Mouse (Mus musculus): Measurements from ENCODE around the gene Tle6. TPM values are rescaled to one million over a fixed set of nuclear protein-coding genes. Genes with fewer than 3 reads are reported as not detected.

The Tle6 gene
- polyA plus RNA-seq, 1 experiment, result 31.0 TPM

- no peak for DNase-seq (ENCODE audit: low read depth)
These were observed 59.1 kb downstream of the Tle6 start for GRCm38 (mm10) chr10:81541803-81542202.

GRCm38 (mm10) chr10:81541363-81541762, 59.5 kb downstream of the Tle6 start:
- no peak for DNase-seq (ENCODE audit: low read depth)

Other genes starting within 250 kb of the Tle6 start
- gene Mfsd12, start 243.6 kb downstream of the Tle6 start, polyA plus RNA-seq (2012; rRNA removed), result 29.8 and 39.5 TPM in 2 replicates
- 1.7 and 2.0 TPM in 2 replicates for gene 4930404N11Rik, start 235.3 kb downstream of the Tle6 start, polyA plus RNA-seq (2012; rRNA removed)
- 48.7 and 59.7 TPM in 2 replicates for gene Fzr1, start 222.6 kb downstream of the Tle6 start, polyA plus RNA-seq (2012; rRNA removed)
- 93.9 and 96.3 TPM in 2 replicates for gene Dohh, start 216.6 kb downstream of the Tle6 start, polyA plus RNA-seq (2012; rRNA removed)
- gene Gm48551, start 216.6 kb downstream of the Tle6 start, polyA plus RNA-seq (2012; rRNA removed), result 3.3 and 4.2 TPM in 2 replicates
- 3.1 and 5.6 TPM in 2 replicates for gene Gm48552, start 212.1 kb downstream of the Tle6 start, polyA plus RNA-seq (2012; rRNA removed)
- gene Smim24, start 208.0 kb downstream of the Tle6 start, polyA plus RNA-seq (2012; rRNA removed), result 28.6 and 32.6 TPM in 2 replicates
- gene Nfic, start 145.4 kb downstream of the Tle6 start, polyA plus RNA-seq (2012; rRNA removed), result 33.6 and 61.6 TPM in 2 replicates
- gene Celf5, start 118.4 kb downstream of the Tle6 start, polyA plus RNA-seq (2012; rRNA removed), result 0.27 and 0.67 TPM in 2 replicates
- 115 and 131 TPM in 2 replicates for gene Ncln, start 104.7 kb downstream of the Tle6 start, polyA plus RNA-seq (2012; rRNA removed)
- gene S1pr4, start 100.9 kb downstream of the Tle6 start, polyA plus RNA-seq (2012; rRNA removed), result 2.8 and 3.5 TPM in 2 replicates
- 3.3 and 4.7 TPM in 2 replicates for gene Gna15, start 76.8 kb downstream of the Tle6 start, polyA plus RNA-seq (2012; rRNA removed)
- gene Gna11, start 55.9 kb downstream of the Tle6 start, polyA plus RNA-seq (2012; rRNA removed), result 202 and 223 TPM in 2 replicates
- gene Aes, start 41.6 kb downstream of the Tle6 start, polyA plus RNA-seq (2012; rRNA removed), result 651 and 877 TPM in 2 replicates
- 75.0 and 107 TPM in 2 replicates for gene Tle2, start 26.5 kb downstream of the Tle6 start, polyA plus RNA-seq (2012; rRNA removed)
- gene BC025920, start 5.2 kb upstream of the Tle6 start, polyA plus RNA-seq (2012; rRNA removed), result 1.2 and 1.7 TPM in 2 replicates
- 27.7 and 28.5 TPM in 2 replicates for gene Sirt6, start 26.7 kb upstream of the Tle6 start, polyA plus RNA-seq (2012; rRNA removed)
- 38.6 and 40.5 TPM in 2 replicates for gene Ankrd24, start 27.5 kb upstream of the Tle6 start, polyA plus RNA-seq (2012; rRNA removed)
- gene Gm10778, start 48.0 kb upstream of the Tle6 start, polyA plus RNA-seq (2012; rRNA removed), result 0.36 and 0.60 TPM in 2 replicates
- 0.76 and 1.2 TPM in 2 replicates for gene Zfp433, start 103.8 kb upstream of the Tle6 start, polyA plus RNA-seq (2012; rRNA removed)
- gene Gm3055, start 170.1 kb upstream of the Tle6 start, polyA plus RNA-seq (2012; rRNA removed), result 0.52 and 0.57 TPM in 2 replicates
- 0.05 TPM in 1 of 2 replicates, not detected in the other for gene Gm4767, start 211.1 kb upstream of the Tle6 start, polyA plus RNA-seq (2012; rRNA removed)

All from gonadal fat pad, adult 2 months (tissue).